Mouse (Mus musculus): ENCODE measurements around the gene Rsrp1. TPM values are rescaled to one million over a fixed set of nuclear protein-coding genes. Genes with fewer than 3 reads are reported as not detected.

Gene Rsrp1
- polyA plus RNA-seq, 1 experiment from 2014 or later: 225 TPM

DNA sequence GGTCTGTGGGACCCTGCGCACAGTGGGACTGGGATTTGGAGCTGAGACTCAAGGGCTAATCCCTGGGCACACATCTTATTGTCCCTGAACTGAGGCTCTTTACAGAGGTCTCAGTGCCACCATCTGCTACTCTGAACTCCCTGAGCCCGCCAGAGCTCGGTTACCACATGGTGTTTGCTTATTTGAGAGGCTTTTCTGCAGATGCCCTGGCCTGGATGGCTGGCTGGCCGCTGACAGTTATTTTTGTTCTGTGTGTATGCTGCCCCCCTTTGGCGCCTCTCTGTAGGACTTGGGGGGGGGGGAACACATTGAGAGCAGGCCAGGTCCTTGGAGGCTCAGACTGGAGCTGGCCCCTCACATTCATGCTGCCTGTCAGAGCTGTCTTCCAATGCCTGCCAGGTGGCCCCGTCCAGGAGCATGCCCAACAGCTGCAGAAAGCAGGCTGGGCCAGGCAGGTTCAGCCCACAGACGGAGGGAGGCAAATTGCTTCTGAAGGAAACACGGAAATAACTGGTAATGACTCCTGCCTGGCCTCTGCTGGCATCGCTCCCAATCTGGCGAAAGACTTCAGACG lies 27.2 kb downstream of the Rsrp1 start:
- Histone ChIP-seq H3K9me3 (ENCODE audit: low read length) (no peaks in the 10 kb centered on the region), H3K4me2 (ENCODE audit: low read depth, low read length) (no peak overlapping the region), H3K4me3 (ENCODE audit: low read depth, low read length) (no peak overlapping the region), H3K9ac (replicated peaks) (no peak overlapping the region), H3K27me3 (ENCODE audit: insufficient read depth, low read length) (0 out of 2 replicates have a peak, but pooled peaks cover 7% of the 10 kb centered on the region), H3K36me3 (replicated peaks; ENCODE audit: insufficient read depth, low read length) (no peaks in the 10 kb centered on the region), H3K27ac (ENCODE audit: low read depth) (0 out of 2 replicates have a peak overlapping the region, but pooled peaks have one; percentile 29), H3K4me1 (ENCODE audit: insufficient read depth) (peaks cover 10% of the 10 kb centered on the region)
- peak; percentile 41; the same call in 1 of the 2 replicates for ATAC-seq
- peak; percentile 50 for DNase-seq
- 33% methylated on average over 11 of the region's 11 CpGs for WGBS (ENCODE audit: insufficient replicate concordance)
- TF ChIP-seq CTCF (IDR thresholded peaks at IDR 0.05; ENCODE audit: low read depth): peak; percentile 45
- no peak for TF ChIP-seq EP300 (IDR thresholded peaks at IDR 0.05; ENCODE audit: low read depth)

DNA sequence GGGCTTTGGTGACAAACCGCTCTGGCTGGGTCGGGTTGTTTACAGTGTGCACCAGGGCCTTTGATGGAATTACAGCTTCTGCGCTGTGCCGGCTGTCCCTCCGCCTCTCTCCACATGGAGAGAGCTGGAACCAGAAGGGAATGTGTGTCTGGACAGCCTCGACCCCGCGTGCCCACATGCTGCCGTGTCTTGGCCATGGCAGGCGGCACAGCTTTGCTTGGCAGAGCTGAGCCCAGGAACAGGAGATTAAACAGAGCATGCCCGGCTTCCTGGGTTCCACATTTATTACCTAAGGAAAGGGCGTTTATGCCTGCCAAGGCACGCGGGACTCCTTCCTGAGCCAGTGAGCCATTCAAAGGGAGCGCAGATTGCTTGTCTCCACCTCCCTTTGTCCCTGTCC lies 31.1 kb downstream of the Rsrp1 start:
- no peak overlapping the region for H3K9ac ChIP-seq (replicated peaks)
- H3K27me3 ChIP-seq (ENCODE audit: insufficient read depth, low read length): peaks cover 18% of the 10 kb centered on the region; the same call in 1 of the 2 replicates
- DNase-seq (no peak), ATAC-seq (no peak)
- H3K4me2 ChIP-seq (ENCODE audit: low read depth, low read length): no peak overlapping the region
- H3K4me1 ChIP-seq (ENCODE audit: insufficient read depth): peaks cover 9% of the 10 kb centered on the region
- no peaks in the 10 kb centered on the region for H3K36me3 ChIP-seq (replicated peaks; ENCODE audit: insufficient read depth, low read length)
- no peak for TF ChIP-seq EP300 (IDR thresholded peaks at IDR 0.05; ENCODE audit: low read depth)
- no peak for TF ChIP-seq CTCF (IDR thresholded peaks at IDR 0.05; ENCODE audit: low read depth)
- WGBS (ENCODE audit: insufficient replicate concordance): 53% methylated on average over 15 of the region's 15 CpGs
- no peaks in the 10 kb centered on the region for H3K9me3 ChIP-seq (ENCODE audit: low read length)
- no peak overlapping the region for H3K4me3 ChIP-seq (ENCODE audit: low read depth, low read length)
- no peak overlapping the region for H3K27ac ChIP-seq (ENCODE audit: low read depth)

GRCm38 (mm10) chr4:134955196-134955595 lies 31.8 kb downstream of the Rsrp1 start:
- H3K4me2 ChIP-seq (ENCODE audit: low read depth, low read length): no peak overlapping the region
- 82% methylated on average over 2 of the region's 2 CpGs for WGBS (ENCODE audit: insufficient replicate concordance)
- DNase-seq (no peak), ATAC-seq (no peak)
- no peaks in the 10 kb centered on the region for H3K36me3 ChIP-seq (replicated peaks; ENCODE audit: insufficient read depth, low read length)
- H3K4me1 ChIP-seq (ENCODE audit: insufficient read depth): peaks cover 9% of the 10 kb centered on the region
- TF ChIP-seq EP300 (IDR thresholded peaks at IDR 0.05; ENCODE audit: low read depth) (no peak), CTCF (IDR thresholded peaks at IDR 0.05; ENCODE audit: low read depth) (no peak)
- no peak overlapping the region for H3K9ac ChIP-seq (replicated peaks)
- no peak overlapping the region for H3K4me3 ChIP-seq (ENCODE audit: low read depth, low read length)
- H3K9me3 ChIP-seq (ENCODE audit: low read length): no peaks in the 10 kb centered on the region
- no peak overlapping the region for H3K27ac ChIP-seq (ENCODE audit: low read depth)
- peaks cover 18% of the 10 kb centered on the region; the same call in 1 of the 2 replicates for H3K27me3 ChIP-seq (ENCODE audit: insufficient read depth, low read length)

- no peak overlapping the region for H3K27ac ChIP-seq (ENCODE audit: low read depth)
- WGBS (ENCODE audit: insufficient replicate concordance): 39% methylated on average over 3 of the region's 3 CpGs
These were observed 32.5 kb downstream of the Rsrp1 start for GRCm38 (mm10) chr4:134955845-134956244.

DNA sequence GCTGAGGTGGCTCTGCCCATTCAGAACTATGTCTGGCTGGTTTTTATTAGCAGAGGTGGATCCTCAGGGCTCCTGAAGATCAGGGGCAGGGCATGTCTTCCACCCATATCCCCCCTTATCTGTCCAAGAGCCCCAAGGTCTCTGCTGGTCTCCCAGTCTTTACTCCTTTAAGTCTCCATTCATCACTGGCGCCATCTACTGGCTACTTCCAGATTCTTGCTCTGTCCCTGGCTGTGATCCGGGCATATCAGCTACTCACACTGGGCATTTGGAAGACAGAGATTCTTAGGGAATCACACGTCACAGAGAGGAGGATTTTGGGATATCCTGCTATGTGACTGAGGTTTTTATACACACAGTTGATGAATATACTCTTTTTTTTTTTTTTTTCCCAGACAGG lies 32.9 kb downstream of the Rsrp1 start:
- ATAC-seq: peak; percentile 47; the same call in 1 of the 2 replicates
- 17% methylated on average over 3 of the region's 3 CpGs for WGBS (ENCODE audit: insufficient replicate concordance)

More at GRCm38 (mm10) chr4:134955845-134956244, 32.5 kb downstream of the Rsrp1 start:
- Histone ChIP-seq H3K9ac (replicated peaks) (no peak overlapping the region), H3K4me2 (ENCODE audit: low read depth, low read length) (0 out of 2 replicates have a peak overlapping the region, but pooled peaks have one; percentile 2), H3K9me3 (ENCODE audit: low read length) (no peaks in the 10 kb centered on the region), H3K4me1 (ENCODE audit: insufficient read depth) (peaks cover 5% of the 10 kb centered on the region; the same call in 1 of the 2 replicates), H3K36me3 (replicated peaks; ENCODE audit: insufficient read depth, low read length) (no peaks in the 10 kb centered on the region), H3K27me3 (ENCODE audit: insufficient read depth, low read length) (peaks cover 18% of the 10 kb centered on the region; the same call in 1 of the 2 replicates), H3K4me3 (ENCODE audit: low read depth, low read length) (no peak overlapping the region)
- TF ChIP-seq EP300 (IDR thresholded peaks at IDR 0.05; ENCODE audit: low read depth) (no peak), CTCF (IDR thresholded peaks at IDR 0.05; ENCODE audit: low read depth) (no peak)
- peak; percentile 41 for DNase-seq
- peak; percentile 40; the same call in 1 of the 2 replicates for ATAC-seq

GRCm38 (mm10) chr4:134963021-134963776 lies 39.8 kb downstream of the Rsrp1 start:
- Histone ChIP-seq H3K4me1 (ENCODE audit: insufficient read depth) (peaks cover 13% of the 10 kb centered on the region; the same call in 1 of the 2 replicates), H3K36me3 (replicated peaks; ENCODE audit: insufficient read depth, low read length) (no peaks in the 10 kb centered on the region), H3K27ac (ENCODE audit: low read depth) (no peak overlapping the region), H3K9me3 (ENCODE audit: low read length) (no peaks in the 10 kb centered on the region), H3K9ac (replicated peaks) (0 out of 2 replicates have a peak overlapping the region, but pooled peaks have one; percentile 18), H3K27me3 (ENCODE audit: insufficient read depth, low read length) (0 out of 2 replicates have a peak, but pooled peaks cover 8% of the 10 kb centered on the region), H3K4me3 (ENCODE audit: low read depth, low read length) (peak overlapping the region; percentile 35), H3K4me2 (ENCODE audit: low read depth, low read length) (peak overlapping the region; percentile 66)
- TF ChIP-seq EP300 (IDR thresholded peaks at IDR 0.05; ENCODE audit: low read depth) (no peak), CTCF (IDR thresholded peaks at IDR 0.05; ENCODE audit: low read depth) (peak; percentile 90)
- peak; percentile 82 for DNase-seq
- peak; percentile 78 for ATAC-seq
- WGBS (ENCODE audit: insufficient replicate concordance): 14% methylated on average over 19 of the region's 19 CpGs

More for the DNA sequence above, 32.9 kb downstream of the Rsrp1 start:
- H3K4me1 ChIP-seq (ENCODE audit: insufficient read depth): peaks cover 5% of the 10 kb centered on the region; the same call in 1 of the 2 replicates
- H3K4me3 ChIP-seq (ENCODE audit: low read depth, low read length): no peak overlapping the region
- DNase-seq: peak; percentile 78
- peaks cover 18% of the 10 kb centered on the region; the same call in 1 of the 2 replicates for H3K27me3 ChIP-seq (ENCODE audit: insufficient read depth, low read length)
- no peak overlapping the region for H3K27ac ChIP-seq (ENCODE audit: low read depth)
- no peaks in the 10 kb centered on the region for H3K36me3 ChIP-seq (replicated peaks; ENCODE audit: insufficient read depth, low read length)
- peak; percentile 81 for TF ChIP-seq CTCF (IDR thresholded peaks at IDR 0.05; ENCODE audit: low read depth)
- no peak for TF ChIP-seq EP300 (IDR thresholded peaks at IDR 0.05; ENCODE audit: low read depth)
- no peak overlapping the region for H3K9ac ChIP-seq (replicated peaks)
- H3K9me3 ChIP-seq (ENCODE audit: low read length): no peaks in the 10 kb centered on the region
- H3K4me2 ChIP-seq (ENCODE audit: low read depth, low read length): 0 out of 2 replicates have a peak overlapping the region, but pooled peaks have one; percentile 2
